Mouse (Mus musculus) limb, embryonic 14.5 days (tissue): Measurements from ENCODE around the gene Gdf2. TPM values are rescaled to one million over a fixed set of nuclear protein-coding genes. Genes with fewer than 3 reads are reported as not detected.

Experiments
- ATAC-seq: fragments of 200-750 bp; cut with Nextera tagmentation; 2 replicates; pipeline ENCODE4 v1.8.0; 2017; ENCODE audit warnings: low read depth, moderate number of reproducible peaks, moderate TSS enrichment; ENCODE audit not compliant: low FRiP score
- DNase-seq: peaks from one replicate; pipeline ENCODE4 v3.0.0-alpha.2; 2015; ENCODE audit warnings: low spot score
- H3K27ac ChIP-seq: fragments of 300-500 bp; sonication (generic); replicated peaks from 2 replicates; pipeline ENCODE4 v1.5.1; 2014; ENCODE audit warnings: low read depth, mild to moderate bottlenecking, low read length, moderate library complexity, mixed read lengths
- H3K27me3 ChIP-seq: fragments of 300-500 bp; sonication (generic); 2 replicates; pipeline ENCODE4 v1.6.1; 2014; ENCODE audit warnings: low read length, mixed read lengths; ENCODE audit not compliant: control insufficient read depth, insufficient read depth
- H3K36me3 ChIP-seq: fragments of 300-500 bp; sonication (generic); 2 replicates; pipeline ENCODE4 v1.6.1; 2014; ENCODE audit warnings: mild to moderate bottlenecking, low read length, moderate library complexity, mixed read lengths; ENCODE audit not compliant: control insufficient read depth, insufficient read depth
- H3K4me1 ChIP-seq: fragments of 300-500 bp; sonication (generic); 2 replicates; pipeline ENCODE4 v1.6.1; 2014; ENCODE audit warnings: antibody characterized with exemption, low read length, mixed read lengths; ENCODE audit not compliant: control insufficient read depth, insufficient read depth
- H3K4me2 ChIP-seq: fragments of 300-500 bp; sonication (generic); replicated peaks from 2 replicates; pipeline ENCODE4 v1.6.1; 2014; ENCODE audit warnings: low read depth, mild to moderate bottlenecking, low read length, moderate library complexity; ENCODE audit not compliant: severe bottlenecking
- H3K4me3 ChIP-seq: fragments of 300-500 bp; sonication (generic); replicated peaks from 2 replicates; pipeline ENCODE4 v1.5.1; 2014; ENCODE audit warnings: low read length
- H3K9ac ChIP-seq: fragments of 300-500 bp; sonication (generic); 2 replicates; pipeline ENCODE4 v1.6.1; 2014; ENCODE audit warnings: mild to moderate bottlenecking, low read depth, low read length, moderate library complexity; ENCODE audit not compliant: severe bottlenecking
- H3K9me3 ChIP-seq: fragments of 300-500 bp; sonication (generic); 2 replicates; pipeline ENCODE4 v1.6.1; 2016; ENCODE audit warnings: low read length; ENCODE audit not compliant: control insufficient read depth
- POLR2A ChIP-seq: fragments of 200-500 bp; IDR thresholded peaks from 2 replicates; pipeline ENCODE4 v1.8.0; 2012; ENCODE audit warnings: inconsistent platforms, mild to moderate bottlenecking, moderate library complexity, borderline replicate concordance; ENCODE audit not compliant: insufficient read depth, insufficient read length; ENCODE audit errors: extremely low read depth
- WGBS: fragments of 180-500 bp; shearing (Covaris S2); extraction: QIAGEN DNeasy Blood & Tissue Kit; methylation state at CpG from one replicate; pipeline ENCODE4 v1.1.7; 2014; 5-methylcytosine and 5-hydroxymethylcytosine counted together
- polyA plus RNA-seq, 2 experiments: library from polyadenylated mRNA; depleted of rRNA in 1 of 2; stranded (reverse) in 1 of 2; unstranded in 1 of 2; fragments of >200 nt; fragmentation: Nextera tagmentation in 1 of 2; extraction: Ambion mirVana in 1 of 2; gene quantifications; 2 replicates each; pipeline versions ENCODE4 v1.2.1 to v1.2.3; 2012 to 2014

Gdf2 gene
- polyA plus RNA-seq, 2 experiments: 0.03 TPM; not detected in 1

GRCm38 (mm10) chr14:33922771-33923167, 18.1 kb upstream of the Gdf2 start:
- no peak for DNase-seq
- Histone ChIP-seq H3K9me3 (no peaks in the 10 kb centered on the region), H3K4me1 (peaks cover 60% of the 10 kb centered on the region), H3K27ac (peak overlapping the region; percentile 59; the same call in 1 of the 2 replicates), H3K36me3 (no peaks in the 10 kb centered on the region), H3K4me2 (peak overlapping the region; percentile 85), H3K27me3 (peaks cover 9% of the 10 kb centered on the region; the same call in 1 of the 2 replicates), H3K9ac (peak overlapping the region; percentile 74), H3K4me3 (peak overlapping the region; percentile 51)
- 6% methylated on average over 8 of the region's 8 CpGs for WGBS
- no peak for ATAC-seq
- no peak for TF ChIP-seq POLR2A

- H3K27ac ChIP-seq: peak within 1 kb of the TSS; percentile 59
- TF ChIP-seq POLR2A: no peak
- ATAC-seq (peak; percentile 76), DNase-seq (peak; percentile 38)
- H3K4me2 ChIP-seq: peak within 1 kb of the TSS; percentile 85
- H3K27me3 ChIP-seq: peaks cover 9% of the 10 kb centered on the region; the same call in 1 of the 2 replicates
- H3K4me1 ChIP-seq: peaks cover 56% of the 10 kb centered on the region
- no peaks in the 10 kb centered on the region for H3K36me3 ChIP-seq
- 0% methylated on average over 39 of the region's 85 CpGs for WGBS
- H3K9me3 ChIP-seq: no peaks in the 10 kb centered on the region
- H3K9ac ChIP-seq: peak within 1 kb of the TSS; percentile 74
- H3K4me3 ChIP-seq: peak within 1 kb of the TSS; percentile 51
Observed at GRCm38 (mm10) chr14:33923168-33924070, 17.4 kb upstream of the Gdf2 start, which contains the start of gene Gdf10. Gene Gdf10 (plus strand): TSS chr14:33923587.

GRCm38 (mm10) chr14:33931853-33932252, 9.0 kb upstream of the Gdf2 start:
- Histone ChIP-seq H3K9me3 (no peaks in the 10 kb centered on the region), H3K4me3 (no peak overlapping the region), H3K4me1 (0 out of 2 replicates have a peak, but pooled peaks cover 5% of the 10 kb centered on the region), H3K36me3 (peaks cover 44% of the 10 kb centered on the region), H3K4me2 (no peak overlapping the region), H3K9ac (no peak overlapping the region), H3K27me3 (peaks cover 6% of the 10 kb centered on the region; the same call in 1 of the 2 replicates), H3K27ac (no peak overlapping the region)
- ATAC-seq (no peak), DNase-seq (no peak)
- TF ChIP-seq POLR2A: no peak
- 45% methylated on average over 17 of the region's 17 CpGs for WGBS

- peaks cover 44% of the 10 kb centered on the region for H3K36me3 ChIP-seq
- WGBS: 49% methylated on average over 10 of the region's 10 CpGs
- H3K4me2 ChIP-seq: no peak overlapping the region
- TF ChIP-seq POLR2A: no peak
- peaks cover 6% of the 10 kb centered on the region; the same call in 1 of the 2 replicates for H3K27me3 ChIP-seq
- no peaks in the 10 kb centered on the region for H3K9me3 ChIP-seq
- H3K9ac ChIP-seq: no peak overlapping the region
- no peaks in the 10 kb centered on the region for H3K4me1 ChIP-seq
- no peak overlapping the region for H3K27ac ChIP-seq
- DNase-seq (peak; percentile 58), ATAC-seq (no peak)
- no peak overlapping the region for H3K4me3 ChIP-seq
Observed at GRCm38 (mm10) chr14:33932935-33933703, 7.7 kb upstream of the Gdf2 start.

GRCm38 (mm10) chr14:33933778-33934317, 7.0 kb upstream of the Gdf2 start:
- Histone ChIP-seq H3K9ac (no peak overlapping the region), H3K27ac (no peak overlapping the region), H3K4me3 (no peak overlapping the region), H3K27me3 (peaks cover 6% of the 10 kb centered on the region; the same call in 1 of the 2 replicates), H3K4me2 (no peak overlapping the region), H3K9me3 (no peaks in the 10 kb centered on the region), H3K36me3 (peaks cover 44% of the 10 kb centered on the region), H3K4me1 (no peaks in the 10 kb centered on the region)
- TF ChIP-seq POLR2A: no peak
- 38% methylated on average over 5 of the region's 5 CpGs for WGBS
- ATAC-seq: no peak
- DNase-seq: peak; percentile 59
